Mouse (Mus musculus): ENCODE results near the gene Krtap3-3. TPM values are rescaled to one million over a fixed set of nuclear protein-coding genes. Genes with fewer than 3 reads are reported as not detected.
"Not testable (repeated sequence)": the region's sequence is repeated elsewhere in the genome, so short reads cannot be mapped to it uniquely, and the experiment has no call there.

The Krtap3-3 gene
- polyA plus RNA-seq (2015; fragmentation: Nextera tagmentation; extraction: Ambion mirVana): not detected in 2 replicates

GRCm38 (mm10) chr11:99550765-99551164 lies at the start of gene Krtap3-3:
Krtap3-3 (minus strand) TSS chr11:99550865.
- Histone ChIP-seq H3K9ac (no peak within 1 kb of the TSS), H3K4me3 (no peak within 1 kb of the TSS), H3K36me3 (no peaks in the 10 kb centered on the region), H3K4me2 (no peak within 1 kb of the TSS), H3K27ac (no peak within 1 kb of the TSS), H3K27me3 (no peaks in the 10 kb centered on the region), H3K9me3 (no peaks in the 10 kb centered on the region), H3K4me1 (replicated peaks) (no peaks in the 10 kb centered on the region)
- no peak for ATAC-seq (ENCODE audit: low FRiP score)
- 71% methylated on average over 4 of the region's 4 CpGs for WGBS

- not testable (repeated sequence) for ATAC-seq (ENCODE audit: low FRiP score); H3K9ac ChIP-seq; H3K9me3 ChIP-seq; H3K27ac ChIP-seq; H3K4me3 ChIP-seq; H3K27me3 ChIP-seq; H3K36me3 ChIP-seq; H3K4me2 ChIP-seq; H3K4me1 ChIP-seq (replicated peaks)
- WGBS: 83% methylated on average over 6 of the region's 6 CpGs
These were observed 47.1 kb upstream of the Krtap3-3 start, which contains the start of gene Krtap9-3 for GRCm38 (mm10) chr11:99597742-99598141. Krtap9-3 (minus strand) TSS chr11:99598105.

GRCm38 (mm10) chr11:99590981-99591380 lies 40.3 kb upstream of the Krtap3-3 start, which contains the start of gene Krtap1-3:
Krtap1-3 (minus strand) TSS chr11:99591339.
- no peaks in the 10 kb centered on the region for H3K27me3 ChIP-seq
- H3K9ac ChIP-seq: no peak within 1 kb of the TSS
- ATAC-seq (ENCODE audit: low FRiP score): no peak
- H3K9me3 ChIP-seq: no peaks in the 10 kb centered on the region
- no peak within 1 kb of the TSS for H3K27ac ChIP-seq
- H3K36me3 ChIP-seq: no peaks in the 10 kb centered on the region
- H3K4me3 ChIP-seq: no peak within 1 kb of the TSS
- H3K4me2 ChIP-seq: no peak within 1 kb of the TSS
- WGBS: 89% methylated on average over 6 of the region's 6 CpGs
- H3K4me1 ChIP-seq (replicated peaks): no peaks in the 10 kb centered on the region

GRCm38 (mm10) chr11:99585096-99585495 lies 34.4 kb upstream of the Krtap3-3 start:
- Histone ChIP-seq H3K4me3 (no peak overlapping the region), H3K4me1 (replicated peaks) (no peaks in the 10 kb centered on the region), H3K36me3 (no peaks in the 10 kb centered on the region), H3K9ac (no peak overlapping the region), H3K9me3 (no peaks in the 10 kb centered on the region), H3K4me2 (no peak overlapping the region), H3K27ac (no peak overlapping the region), H3K27me3 (no peaks in the 10 kb centered on the region)
- no peak for ATAC-seq (ENCODE audit: low FRiP score)
- 93% methylated on average over 7 of the region's 7 CpGs for WGBS

GRCm38 (mm10) chr11:99583245-99583704 lies 32.6 kb upstream of the Krtap3-3 start, which contains the start of gene Krtap1-4:
Krtap1-4 (minus strand) TSS chr11:99583654.
- WGBS: 83% methylated on average over 5 of the region's 5 CpGs
- no peak for ATAC-seq (ENCODE audit: low FRiP score)
- Histone ChIP-seq H3K4me3 (no peak within 1 kb of the TSS), H3K27me3 (no peaks in the 10 kb centered on the region), H3K9ac (no peak within 1 kb of the TSS), H3K4me1 (replicated peaks) (no peaks in the 10 kb centered on the region), H3K9me3 (no peaks in the 10 kb centered on the region), H3K36me3 (no peaks in the 10 kb centered on the region), H3K4me2 (no peak within 1 kb of the TSS), H3K27ac (no peak within 1 kb of the TSS)

GRCm38 (mm10) chr11:99581564-99581963 lies 30.9 kb upstream of the Krtap3-3 start:
- no peaks in the 10 kb centered on the region for H3K4me1 ChIP-seq (replicated peaks)
- H3K4me3 ChIP-seq: no peak overlapping the region
- ATAC-seq (ENCODE audit: low FRiP score): no peak
- H3K9ac ChIP-seq: no peak overlapping the region
- H3K36me3 ChIP-seq: no peaks in the 10 kb centered on the region
- 89% methylated on average over 6 of the region's 6 CpGs for WGBS
- no peak overlapping the region for H3K4me2 ChIP-seq
- no peaks in the 10 kb centered on the region for H3K9me3 ChIP-seq
- H3K27ac ChIP-seq: no peak overlapping the region
- H3K27me3 ChIP-seq: no peaks in the 10 kb centered on the region

GRCm38 (mm10) chr11:99581051-99581450 lies 30.4 kb upstream of the Krtap3-3 start:
- H3K9ac ChIP-seq: no peak overlapping the region
- 95% methylated on average over 5 of the region's 5 CpGs for WGBS
- no peak overlapping the region for H3K27ac ChIP-seq
- no peaks in the 10 kb centered on the region for H3K27me3 ChIP-seq
- H3K36me3 ChIP-seq: no peaks in the 10 kb centered on the region
- H3K4me3 ChIP-seq: no peak overlapping the region
- no peak overlapping the region for H3K4me2 ChIP-seq
- no peaks in the 10 kb centered on the region for H3K4me1 ChIP-seq (replicated peaks)
- no peaks in the 10 kb centered on the region for H3K9me3 ChIP-seq
- no peak for ATAC-seq (ENCODE audit: low FRiP score)

GRCm38 (mm10) chr11:99580636-99581035 lies 30.0 kb upstream of the Krtap3-3 start, which contains the start of gene Krtap1-5:
Krtap1-5 (minus strand) TSS chr11:99581016.
- no peaks in the 10 kb centered on the region for H3K27me3 ChIP-seq
- H3K4me3 ChIP-seq: no peak within 1 kb of the TSS
- H3K27ac ChIP-seq: no peak within 1 kb of the TSS
- H3K9ac ChIP-seq: no peak within 1 kb of the TSS
- ATAC-seq (ENCODE audit: low FRiP score): no peak
- no peaks in the 10 kb centered on the region for H3K4me1 ChIP-seq (replicated peaks)
- WGBS: 85% methylated on average over 6 of the region's 6 CpGs
- no peak within 1 kb of the TSS for H3K4me2 ChIP-seq
- H3K9me3 ChIP-seq: no peaks in the 10 kb centered on the region
- no peaks in the 10 kb centered on the region for H3K36me3 ChIP-seq

- no peaks in the 10 kb centered on the region for H3K9me3 ChIP-seq
- H3K9ac ChIP-seq: no peak overlapping the region; the same call in 1 of the 2 replicates
- H3K4me3 ChIP-seq: no peak overlapping the region
- no peak overlapping the region for H3K27ac ChIP-seq
- no peaks in the 10 kb centered on the region for H3K27me3 ChIP-seq
- ATAC-seq (ENCODE audit: low FRiP score): no peak
- H3K36me3 ChIP-seq: no peaks in the 10 kb centered on the region
- H3K4me2 ChIP-seq: peak overlapping the region; percentile 45
- H3K4me1 ChIP-seq (replicated peaks): 0 out of 2 replicates have a peak, but pooled peaks cover 2% of the 10 kb centered on the region
- 6% methylated on average over 7 of the region's 7 CpGs for WGBS
These were observed 23.4 kb upstream of the Krtap3-3 start for GRCm38 (mm10) chr11:99574106-99574505.

GRCm38 (mm10) chr11:99573164-99573563 lies 22.5 kb upstream of the Krtap3-3 start:
- Histone ChIP-seq H3K4me3 (no peak overlapping the region), H3K9ac (no peak overlapping the region), H3K27me3 (no peaks in the 10 kb centered on the region), H3K9me3 (no peaks in the 10 kb centered on the region), H3K4me1 (replicated peaks) (0 out of 2 replicates have a peak, but pooled peaks cover 2% of the 10 kb centered on the region), H3K4me2 (no peak overlapping the region), H3K36me3 (no peaks in the 10 kb centered on the region), H3K27ac (no peak overlapping the region)
- no peak for ATAC-seq (ENCODE audit: low FRiP score)
- WGBS: 41% methylated on average over 4 of the region's 4 CpGs

GRCm38 (mm10) chr11:99566530-99566929 lies 15.9 kb upstream of the Krtap3-3 start, which contains the start of gene Krtap3-1:
Krtap3-1 (minus strand) TSS chr11:99566630.
- H3K9ac ChIP-seq: no peak within 1 kb of the TSS
- 94% methylated on average over 7 of the region's 7 CpGs for WGBS
- H3K4me2 ChIP-seq: no peak within 1 kb of the TSS
- no peaks in the 10 kb centered on the region for H3K36me3 ChIP-seq
- ATAC-seq (ENCODE audit: low FRiP score): no peak
- H3K9me3 ChIP-seq: no peaks in the 10 kb centered on the region
- no peak within 1 kb of the TSS for H3K27ac ChIP-seq
- no peak within 1 kb of the TSS for H3K4me3 ChIP-seq
- H3K4me1 ChIP-seq (replicated peaks): no peaks in the 10 kb centered on the region
- no peaks in the 10 kb centered on the region for H3K27me3 ChIP-seq

GRCm38 (mm10) chr11:99562580-99562979 lies 11.9 kb upstream of the Krtap3-3 start:
- ATAC-seq (ENCODE audit: low FRiP score): no peak
- Histone ChIP-seq H3K4me3 (no peak overlapping the region), H3K4me1 (replicated peaks) (no peaks in the 10 kb centered on the region), H3K36me3 (no peaks in the 10 kb centered on the region), H3K9me3 (no peaks in the 10 kb centered on the region), H3K4me2 (no peak overlapping the region), H3K9ac (no peak overlapping the region), H3K27ac (no peak overlapping the region), H3K27me3 (no peaks in the 10 kb centered on the region)
- 85% methylated on average over 6 of the region's 6 CpGs for WGBS

GRCm38 (mm10) chr11:99559366-99559765 lies 8.7 kb upstream of the Krtap3-3 start, which contains the start of gene Gm11939:
Gm11939 (minus strand) TSS chr11:99559466.
- no peak for ATAC-seq (ENCODE audit: low FRiP score)
- H3K27me3 ChIP-seq: no peaks in the 10 kb centered on the region
- H3K4me3 ChIP-seq: no peak within 1 kb of the TSS
- H3K4me2 ChIP-seq: no peak within 1 kb of the TSS
- H3K36me3 ChIP-seq: no peaks in the 10 kb centered on the region
- H3K9ac ChIP-seq: no peak within 1 kb of the TSS
- no peaks in the 10 kb centered on the region for H3K9me3 ChIP-seq
- no peak within 1 kb of the TSS for H3K27ac ChIP-seq
- 92% methylated on average over 9 of the region's 9 CpGs for WGBS
- H3K4me1 ChIP-seq (replicated peaks): no peaks in the 10 kb centered on the region

All from hindbrain, embryonic 13.5 days (tissue).